Mouse (Mus musculus) C2C12 (cell line): ENCODE results near the gene Zfc3h1. TPM values are rescaled to one million over a fixed set of nuclear protein-coding genes. Genes with fewer than 3 reads are reported as not detected.

ENCODE experiments used
- H3K27me3 ChIP-seq: one replicate; pipeline ENCODE4 v1.6.1; 2011; ENCODE audit not compliant: control insufficient read depth, insufficient read depth, insufficient read length
- H3K36me3 ChIP-seq: one replicate; pipeline ENCODE4 v1.6.1; 2011; ENCODE audit not compliant: control insufficient read depth, insufficient read depth
- H3K4me3 ChIP-seq: one replicate; pipeline ENCODE4 v1.5.1; 2011; ENCODE audit warnings: mild to moderate bottlenecking, control low read depth; ENCODE audit not compliant: poor library complexity, insufficient read depth, severe bottlenecking
- H3K79me2 ChIP-seq: one replicate; pipeline ENCODE4 v1.6.1; 2011; ENCODE audit not compliant: control insufficient read depth, insufficient read depth
- H3K79me3 ChIP-seq: one replicate; pipeline ENCODE4 v1.6.1; 2011; ENCODE audit warnings: low read depth, control low read depth
- H3ac ChIP-seq: one replicate; pipeline ENCODE3; 2011; ENCODE audit warnings: low read depth; ENCODE audit not compliant: control insufficient read depth, insufficient read length
- CEBPB ChIP-seq: IDR thresholded peaks from one replicate; pipeline ENCODE4 v1.6.1; 2011; ENCODE audit warnings: low read depth, mild to moderate bottlenecking, control low read depth, moderate library complexity
- CTCF ChIP-seq: IDR thresholded peaks from one replicate; pipeline ENCODE4 v1.5.1; 2011; ENCODE audit not compliant: control insufficient read depth, insufficient read depth, insufficient read length
- FOSL1 ChIP-seq: IDR thresholded peaks from one replicate; pipeline ENCODE4 v1.8.0; 2011; ENCODE audit warnings: mild to moderate bottlenecking, low read length; ENCODE audit not compliant: poor library complexity, insufficient read depth, severe bottlenecking
- MAX ChIP-seq: IDR thresholded peaks from one replicate; pipeline ENCODE4 v1.6.1; 2011; ENCODE audit warnings: mild to moderate bottlenecking, control low read depth
- MYOD1 ChIP-seq: IDR thresholded peaks from one replicate; pipeline ENCODE4 v1.6.1; 2011; ENCODE audit warnings: low read depth; ENCODE audit not compliant: control insufficient read depth, insufficient read length
- MYOG ChIP-seq: IDR thresholded peaks from one replicate; pipeline ENCODE4 v1.6.1; 2011; ENCODE audit not compliant: control insufficient read depth, insufficient read length; ENCODE audit errors: extremely low read depth
- USF1 ChIP-seq: IDR thresholded peaks from one replicate; pipeline ENCODE4 v1.6.1; 2011; ENCODE audit warnings: low read depth, mild to moderate bottlenecking, control low read depth, moderate library complexity
- polyA plus RNA-seq: library from polyadenylated mRNA; unstranded; fragments of >200 nt; fragmentation: generic; extraction: Trizol; gene quantifications from one replicate; pipeline ENCODE4 v1.2.1, GENCODE M21; 2012; ENCODE audit warnings: missing spikeins

The Zfc3h1 gene
- polyA plus RNA-seq, 1 experiment: 5.9 TPM

- peaks cover 91% of the 10 kb centered on the region for H3K79me2 ChIP-seq
- peaks cover 3% of the 10 kb centered on the region for H3K36me3 ChIP-seq
- TF ChIP-seq FOSL1 (no peak), MYOD1 (no peak)
- H3K27me3 ChIP-seq: no peaks in the 10 kb centered on the region
- H3K4me3 ChIP-seq: no peak overlapping the region
- no peak overlapping the region for H3ac ChIP-seq
- H3K79me3 ChIP-seq: peaks cover 54% of the 10 kb centered on the region
These were observed 3.2 kb upstream of the Zfc3h1 start for GRCm38 (mm10) chr10:115381506-115382084.

- H3ac ChIP-seq: peak overlapping the region; percentile 1
- peaks cover 10% of the 10 kb centered on the region for H3K36me3 ChIP-seq
- no peak for TF ChIP-seq MYOD1
- TF ChIP-seq FOSL1: no peak
- no peak for TF ChIP-seq MAX
- TF ChIP-seq MYOG: no peak
- no peak for TF ChIP-seq CTCF
- peak overlapping the region; percentile 83 for H3K4me3 ChIP-seq
- H3K79me3 ChIP-seq: peaks cover 66% of the 10 kb centered on the region
- H3K27me3 ChIP-seq: no peaks in the 10 kb centered on the region
- peaks cover 93% of the 10 kb centered on the region for H3K79me2 ChIP-seq
These were observed 1.7 kb upstream of the Zfc3h1 start for GRCm38 (mm10) chr10:115382846-115383643.

DNA sequence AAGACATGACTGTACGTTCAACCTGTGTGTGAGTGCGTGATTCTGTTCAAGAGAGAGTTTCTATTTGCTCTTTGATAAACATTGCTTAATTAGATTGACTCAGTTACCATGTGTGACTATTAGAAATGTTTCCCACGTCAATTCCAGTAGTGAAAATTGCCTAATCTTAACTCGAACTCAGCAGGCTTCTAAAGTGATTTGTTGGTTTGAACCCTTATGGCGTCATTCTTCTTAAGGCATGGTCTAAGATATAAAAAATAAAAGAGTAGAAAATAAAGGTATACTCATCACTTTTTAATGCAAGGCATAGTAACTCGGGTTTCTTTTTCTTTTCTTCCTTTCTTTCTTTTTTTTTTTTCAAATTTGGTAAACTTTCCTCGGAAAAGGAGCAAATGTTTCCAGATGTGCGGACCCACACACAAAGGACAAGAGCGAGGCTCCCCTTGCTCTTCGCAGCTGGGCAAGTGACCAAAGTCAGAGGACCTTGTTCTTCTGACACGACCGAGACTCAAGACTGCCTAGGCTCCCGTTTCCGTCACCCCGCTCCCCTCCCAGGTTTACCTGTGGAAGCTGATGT is 1.0 kb upstream of the Zfc3h1 start:
- Histone ChIP-seq H3K4me3 (peak overlapping the region; percentile 83), H3K27me3 (no peaks in the 10 kb centered on the region), H3K79me2 (peaks cover 93% of the 10 kb centered on the region), H3ac (peak overlapping the region; percentile 84), H3K79me3 (peaks cover 70% of the 10 kb centered on the region), H3K36me3 (peaks cover 17% of the 10 kb centered on the region)
- TF ChIP-seq CEBPB (peak; percentile 11), MYOD1 (no peak)

DNA sequence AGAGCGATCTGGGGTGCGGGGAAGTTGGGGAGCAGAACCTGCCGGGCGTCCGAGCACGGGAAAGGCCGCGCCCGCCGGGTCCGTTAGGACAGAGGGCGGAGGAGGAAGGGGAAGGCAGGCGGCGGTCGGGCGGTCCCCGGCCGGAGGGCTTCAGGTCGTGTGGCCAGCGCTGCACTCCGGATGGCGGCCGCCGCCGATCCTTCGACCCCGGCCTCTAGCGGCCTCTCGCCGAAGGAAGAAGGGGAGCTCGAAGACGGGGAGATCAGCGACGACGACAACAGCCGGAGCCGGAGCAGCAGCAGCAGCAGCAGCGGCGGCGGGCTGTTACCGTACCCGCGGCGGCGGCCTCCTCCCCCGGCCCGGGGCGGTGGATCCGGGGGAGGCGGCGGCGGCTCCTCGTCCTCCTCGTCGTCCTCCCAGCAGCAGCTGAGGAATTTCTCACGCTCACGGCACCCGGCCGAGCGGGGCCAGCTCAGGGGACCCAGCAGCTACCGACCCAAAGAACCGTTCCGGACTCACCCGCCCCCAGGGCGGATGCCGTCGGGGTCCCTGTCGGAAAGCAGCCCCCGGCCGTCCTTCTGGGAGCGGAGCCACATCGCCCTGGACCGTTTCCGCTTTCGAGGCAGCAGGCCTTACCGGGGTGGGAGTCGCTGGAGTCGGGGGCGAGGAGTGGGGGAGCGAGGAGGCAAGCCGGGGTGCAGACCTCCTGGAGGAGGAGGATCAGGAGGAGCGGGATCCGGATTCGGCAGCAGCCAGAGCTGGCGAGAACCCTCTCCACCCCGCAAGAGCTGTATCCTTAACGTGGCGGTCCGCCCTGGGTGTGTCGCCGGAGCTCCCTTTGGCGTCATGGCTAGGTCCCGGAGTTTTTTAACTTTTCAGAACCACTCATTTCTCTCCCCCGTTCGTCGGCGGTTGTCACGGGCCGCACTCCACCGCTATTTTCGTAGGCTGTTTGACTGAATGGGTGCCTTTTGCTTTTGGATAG is 551 bp downstream of the Zfc3h1 start:
- Histone ChIP-seq H3K36me3 (peaks cover 32% of the 10 kb centered on the region), H3K27me3 (no peaks in the 10 kb centered on the region), H3K79me3 (peaks cover 80% of the 10 kb centered on the region), H3K79me2 (peaks cover 95% of the 10 kb centered on the region), H3K4me3 (peak overlapping the region; percentile 83), H3ac (peak overlapping the region; percentile 93)
- no peak for TF ChIP-seq CTCF

GRCm38 (mm10) chr10:115387891-115388290 is 3.1 kb downstream of the Zfc3h1 start:
- TF ChIP-seq MYOD1: no peak
- TF ChIP-seq USF1: no peak
- no peak for TF ChIP-seq CEBPB
- TF ChIP-seq FOSL1: no peak
- no peak for TF ChIP-seq CTCF
- TF ChIP-seq MAX: no peak
- TF ChIP-seq MYOG: no peak
- Histone ChIP-seq H3K36me3 (peaks cover 57% of the 10 kb centered on the region), H3K79me2 (peaks cover 95% of the 10 kb centered on the region), H3ac (no peak overlapping the region), H3K79me3 (peaks cover 79% of the 10 kb centered on the region), H3K27me3 (no peaks in the 10 kb centered on the region), H3K4me3 (no peak overlapping the region)
